Mouse (Mus musculus): Measurements from ENCODE around the gene Krt18.

DNA sequence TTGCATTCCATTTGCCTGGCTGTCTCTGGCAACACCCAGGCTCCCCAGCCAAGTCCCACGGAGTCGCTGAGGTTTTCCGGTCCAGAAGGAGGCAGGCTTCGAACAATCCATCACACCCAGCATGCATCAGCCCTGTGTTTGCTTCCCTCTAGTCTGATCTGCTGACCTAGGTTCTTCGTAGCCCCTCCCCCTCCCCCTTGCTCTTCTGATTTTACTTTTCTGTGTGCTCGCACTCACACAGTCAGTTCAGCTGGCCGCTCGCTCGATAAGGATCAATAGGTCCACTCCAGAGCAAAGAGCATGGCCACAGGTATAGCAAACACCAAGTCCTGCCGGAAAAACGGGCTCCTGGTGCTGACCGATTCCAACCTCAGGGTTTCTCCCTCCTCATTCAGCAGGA is 1.6 kb upstream of the Krt18 start:
- TF ChIP-seq POLR2AphosphoS5 (IDR thresholded peaks at IDR 0.05; ENCODE audit: insufficient replicate concordance, low read depth, low read length), result no peak
- TF ChIP-seq CTCF (IDR thresholded peaks at IDR 0.05; ENCODE audit: low read depth, low read length), result no peak
- TF ChIP-seq GATA2 (IDR thresholded peaks at IDR 0.05; ENCODE audit: borderline replicate concordance, low read depth, low read length), result no peak
